Mouse (Mus musculus) Muller cell, postnatal 12 days (primary cell): Measurements from ENCODE around the gene Irx4.

Source experiments
- DNase-seq: peaks from one replicate; pipeline ENCODE4 v3.0.0-alpha.2; 2015; ENCODE audit errors: inconsistent ontology term

Irx4 gene

GRCm38 (mm10) chr13:73260354-73261035 is at the start of gene Irx4:
TSS of gene Irx4 (plus strand) at chr13:73260479.
- DNase-seq, result peak; percentile 14

GRCm38 (mm10) chr13:73214301-73214700 is 46.0 kb upstream of the Irx4 start:
- DNase-seq, result no peak

- DNase-seq, result no peak
These were observed 23.8 kb upstream of the Irx4 start for GRCm38 (mm10) chr13:73236461-73236860.

- DNase-seq, result no peak
These were observed 21.0 kb upstream of the Irx4 start for GRCm38 (mm10) chr13:73239191-73239746.

GRCm38 (mm10) chr13:73242556-73242955 is 17.7 kb upstream of the Irx4 start:
- DNase-seq, result no peak

GRCm38 (mm10) chr13:73246961-73247360 is 13.3 kb upstream of the Irx4 start:
- DNase-seq, result no peak

GRCm38 (mm10) chr13:73251222-73251621 is 9.1 kb upstream of the Irx4 start:
- DNase-seq, result no peak

GRCm38 (mm10) chr13:73252022-73252421 is 8.3 kb upstream of the Irx4 start:
- DNase-seq, result no peak

- no peak for DNase-seq
These were observed 1.9 kb upstream of the Irx4 start for GRCm38 (mm10) chr13:73258415-73258814.

GRCm38 (mm10) chr13:73259577-73260353 is 514 bp upstream of the Irx4 start:
- DNase-seq, result no peak

- DNase-seq, result no peak
These were observed 904 bp downstream of the Irx4 start for GRCm38 (mm10) chr13:73261036-73261730.

GRCm38 (mm10) chr13:73261881-73262280 is 1.6 kb downstream of the Irx4 start:
- DNase-seq, result no peak

- DNase-seq, result peak; percentile 11
These were observed 2.3 kb downstream of the Irx4 start for GRCm38 (mm10) chr13:73262336-73263127.

GRCm38 (mm10) chr13:73263128-73263971 is 3.1 kb downstream of the Irx4 start:
- peak; percentile 14 for DNase-seq

- DNase-seq, result peak; percentile 5
These were observed 4.0 kb downstream of the Irx4 start for GRCm38 (mm10) chr13:73264166-73264735.

GRCm38 (mm10) chr13:73264831-73265230 is 4.6 kb downstream of the Irx4 start:
- no peak for DNase-seq

- no peak for DNase-seq
These were observed 5.2 kb downstream of the Irx4 start for GRCm38 (mm10) chr13:73265442-73265841.

GRCm38 (mm10) chr13:73267551-73267950 is 7.3 kb downstream of the Irx4 start:
- no peak for DNase-seq

- DNase-seq, result no peak
These were observed 8.4 kb downstream of the Irx4 start for GRCm38 (mm10) chr13:73268702-73269101.

GRCm38 (mm10) chr13:73269251-73269650 is 9.0 kb downstream of the Irx4 start:
- DNase-seq, result no peak
